Mouse (Mus musculus): ENCODE measurements at regions not wholly inside any gene's neighbourhood (a gene's known extent, or its start where the extent isn't known, plus 50 kb on each side); places are given as distances from the start of the nearest gene placed in this dataset.

- DNase-seq, result no peak
These were observed 62.2 kb upstream of the Egln3 start for GRCm38 (mm10) chr12:54265852-54266251.

GRCm38 (mm10) chr12:54264893-54265835 lies 61.5 kb upstream of the Egln3 start:
- DNase-seq, result no peak

- DNase-seq, result no peak
These were observed 60.7 kb upstream of the Egln3 start for GRCm38 (mm10) chr12:54264418-54264733.

- no peak for DNase-seq
These were observed 60.2 kb upstream of the Egln3 start for GRCm38 (mm10) chr12:54263733-54264417.

GRCm38 (mm10) chr12:54262236-54263005 lies 58.8 kb upstream of the Egln3 start:
- DNase-seq, result no peak

GRCm38 (mm10) chr12:54261426-54261825 lies 57.8 kb upstream of the Egln3 start:
- no peak for DNase-seq

GRCm38 (mm10) chr12:54260502-54260901 lies 56.8 kb upstream of the Egln3 start:
- DNase-seq, result no peak

GRCm38 (mm10) chr12:54257776-54258433 lies 54.2 kb upstream of the Egln3 start:
- DNase-seq, result no peak

- DNase-seq, result no peak
These were observed 53.0 kb upstream of the Egln3 start for GRCm38 (mm10) chr12:54256506-54257128.
